Mouse (Mus musculus) heart, postnatal 0 days (tissue): ENCODE results near the gene Rsph9.

Experiments used
- CTCF ChIP-seq: IDR thresholded peaks from 2 replicates; pipeline ENCODE4 v1.5.1; 2016; ENCODE audit warnings: antibody characterized with exemption, control low read depth, low read depth
- EP300 ChIP-seq: IDR thresholded peaks from 2 replicates; pipeline ENCODE4 v1.6.1; 2016; ENCODE audit warnings: antibody characterized with exemption, low read depth

- no peak for TF ChIP-seq CTCF
- TF ChIP-seq EP300, result no peak
Measured at GRCm38 (mm10) chr17:46101906-46102305, 42.1 kb downstream of the Rsph9 start.
